Mouse (Mus musculus): Measurements from ENCODE around the gene Cyp2c69. TPM values are rescaled to one million over a fixed set of nuclear protein-coding genes. Genes with fewer than 3 reads are reported as not detected.
"Not testable (repeated sequence)": the region's sequence is repeated elsewhere in the genome, so short reads cannot be mapped to it uniquely, and the experiment has no call there.

Gene Cyp2c69
- 0.43 TPM in 1 of 2 replicates, not detected in the other for polyA plus RNA-seq (2012; rRNA removed)

GRCm38 (mm10) chr19:39886699-39887098, at the start of gene Cyp2c69:
Gene Cyp2c69, minus strand, starts transcription at chr19:39886799.
- DNase-seq; H3K27me3 ChIP-seq (ENCODE audit: control insufficient read depth, insufficient read depth, low read length): not testable (repeated sequence)
- 93% methylated on average over 3 of the region's 3 CpGs for WGBS

GRCm38 (mm10) chr19:39935396-39935795, 48.8 kb upstream of the Cyp2c69 start:
- Histone ChIP-seq H3K4me3 (ENCODE audit: control insufficient read depth, insufficient read depth, low read length) (no peak overlapping the region), H3K27ac (ENCODE audit: control insufficient read depth, insufficient read depth, low read length) (no peak overlapping the region), H3K4me1 (replicated peaks; ENCODE audit: control insufficient read depth, insufficient read depth, low read length) (no peaks in the 10 kb centered on the region), H3K36me3 (ENCODE audit: control insufficient read depth, insufficient read depth, low read length) (no peaks in the 10 kb centered on the region), H3K27me3 (ENCODE audit: control insufficient read depth, insufficient read depth, low read length) (no peaks in the 10 kb centered on the region)
- 91% methylated on average over 2 of the region's 2 CpGs for WGBS
- TF ChIP-seq POLR2A (IDR thresholded peaks at IDR 0.05; ENCODE audit: control insufficient read depth, extremely low read depth, insufficient read depth, low read length, poor library complexity): no peak
- no peak for TF ChIP-seq CTCF (IDR thresholded peaks at IDR 0.05; ENCODE audit: borderline replicate concordance, control insufficient read depth, extremely low read depth, insufficient read depth, low read length, poor library complexity)
- DNase-seq: no peak

More at GRCm38 (mm10) chr19:39886699-39887098, at the start of gene Cyp2c69:
- H3K36me3 ChIP-seq (ENCODE audit: control insufficient read depth, insufficient read depth, low read length); H3K4me1 ChIP-seq (replicated peaks; ENCODE audit: control insufficient read depth, insufficient read depth, low read length); H3K27ac ChIP-seq (ENCODE audit: control insufficient read depth, insufficient read depth, low read length); H3K4me3 ChIP-seq (ENCODE audit: control insufficient read depth, insufficient read depth, low read length): not testable (repeated sequence)

DNA sequence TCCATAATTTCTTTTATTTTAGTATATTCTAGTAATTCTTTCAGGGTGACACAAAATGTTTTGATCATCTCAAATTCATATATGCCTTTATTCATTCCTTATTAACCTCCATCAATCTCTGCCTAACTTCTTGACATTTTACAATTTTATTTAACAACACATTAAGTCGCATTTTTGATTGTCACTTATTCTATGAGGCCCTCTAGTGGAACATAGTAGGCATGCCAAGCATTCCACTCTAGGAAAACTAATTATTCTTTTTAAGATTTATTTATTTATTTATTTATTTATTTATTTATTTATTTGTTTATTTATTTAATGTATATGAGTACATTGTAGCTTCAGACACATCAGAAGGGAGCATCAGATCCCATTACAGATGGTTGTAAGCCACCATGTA, 43.4 kb upstream of the Cyp2c69 start:
- DNase-seq: no peak
- no peak overlapping the region for H3K4me3 ChIP-seq (ENCODE audit: control insufficient read depth, insufficient read depth, low read length)

DNA sequence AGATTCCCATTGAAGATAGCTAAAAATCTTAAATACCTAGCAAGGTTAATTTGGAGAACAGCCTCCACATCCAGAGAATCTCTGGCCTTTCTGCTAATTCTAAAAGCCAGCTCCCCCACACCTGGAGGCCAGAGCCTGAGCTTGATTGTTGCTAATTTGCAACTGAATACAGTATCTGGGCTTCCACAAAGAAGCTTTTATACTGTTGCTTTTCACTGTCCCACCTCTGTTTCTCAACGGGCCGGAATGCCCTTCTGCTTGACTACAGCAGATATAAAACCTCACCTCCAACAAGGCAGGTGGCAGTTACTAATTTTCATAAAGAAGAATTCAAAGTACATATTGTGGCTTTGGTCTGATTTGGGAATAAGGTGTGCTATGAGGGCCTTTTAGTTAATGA, 15.1 kb upstream of the Cyp2c69 start:
- Histone ChIP-seq H3K4me3 (ENCODE audit: control insufficient read depth, insufficient read depth, low read length) (no peak overlapping the region), H3K27ac (ENCODE audit: control insufficient read depth, insufficient read depth, low read length) (no peak overlapping the region), H3K27me3 (ENCODE audit: control insufficient read depth, insufficient read depth, low read length) (no peaks in the 10 kb centered on the region), H3K36me3 (ENCODE audit: control insufficient read depth, insufficient read depth, low read length) (no peaks in the 10 kb centered on the region), H3K4me1 (replicated peaks; ENCODE audit: control insufficient read depth, insufficient read depth, low read length) (no peaks in the 10 kb centered on the region)
- 90% methylated on average over 2 of the region's 2 CpGs for WGBS
- DNase-seq: no peak
- TF ChIP-seq POLR2A (IDR thresholded peaks at IDR 0.05; ENCODE audit: control insufficient read depth, extremely low read depth, insufficient read depth, low read length, poor library complexity) (no peak), CTCF (IDR thresholded peaks at IDR 0.05; ENCODE audit: borderline replicate concordance, control insufficient read depth, extremely low read depth, insufficient read depth, low read length, poor library complexity) (no peak)

More for the DNA sequence above, 43.4 kb upstream of the Cyp2c69 start:
- H3K36me3 ChIP-seq (ENCODE audit: control insufficient read depth, insufficient read depth, low read length): no peaks in the 10 kb centered on the region
- H3K4me1 ChIP-seq (replicated peaks; ENCODE audit: control insufficient read depth, insufficient read depth, low read length): no peaks in the 10 kb centered on the region
- H3K27ac ChIP-seq (ENCODE audit: control insufficient read depth, insufficient read depth, low read length): no peak overlapping the region
- TF ChIP-seq CTCF (IDR thresholded peaks at IDR 0.05; ENCODE audit: borderline replicate concordance, control insufficient read depth, extremely low read depth, insufficient read depth, low read length, poor library complexity) (no peak), POLR2A (IDR thresholded peaks at IDR 0.05; ENCODE audit: control insufficient read depth, extremely low read depth, insufficient read depth, low read length, poor library complexity) (no peak)
- no peaks in the 10 kb centered on the region for H3K27me3 ChIP-seq (ENCODE audit: control insufficient read depth, insufficient read depth, low read length)
- WGBS: 65% methylated on average over 1 of the region's 1 CpGs

DNA sequence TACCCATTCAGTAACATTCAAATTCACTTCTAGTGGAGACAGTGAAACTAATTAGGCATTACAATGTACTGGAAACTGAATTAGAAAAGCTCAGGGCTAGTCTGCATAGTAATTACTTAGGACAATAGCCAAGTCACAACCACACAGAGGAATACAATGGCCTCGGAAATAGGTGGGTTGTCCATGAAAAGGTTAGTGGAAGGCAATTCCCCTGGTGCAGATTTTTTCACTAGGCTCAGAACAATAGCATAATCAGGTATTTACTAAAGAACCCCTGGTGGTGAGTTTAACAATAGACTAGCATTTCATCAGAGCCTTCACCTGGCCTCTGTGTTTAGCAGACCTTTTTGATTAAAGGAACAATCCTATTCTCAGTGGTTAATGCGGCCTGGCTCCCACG, 3.5 kb upstream of the Cyp2c69 start:
- H3K27ac ChIP-seq (ENCODE audit: control insufficient read depth, insufficient read depth, low read length); H3K4me3 ChIP-seq (ENCODE audit: control insufficient read depth, insufficient read depth, low read length); DNase-seq; H3K36me3 ChIP-seq (ENCODE audit: control insufficient read depth, insufficient read depth, low read length); H3K27me3 ChIP-seq (ENCODE audit: control insufficient read depth, insufficient read depth, low read length); H3K4me1 ChIP-seq (replicated peaks; ENCODE audit: control insufficient read depth, insufficient read depth, low read length): not testable (repeated sequence)
- WGBS: 90% methylated on average over 3 of the region's 3 CpGs

DNA sequence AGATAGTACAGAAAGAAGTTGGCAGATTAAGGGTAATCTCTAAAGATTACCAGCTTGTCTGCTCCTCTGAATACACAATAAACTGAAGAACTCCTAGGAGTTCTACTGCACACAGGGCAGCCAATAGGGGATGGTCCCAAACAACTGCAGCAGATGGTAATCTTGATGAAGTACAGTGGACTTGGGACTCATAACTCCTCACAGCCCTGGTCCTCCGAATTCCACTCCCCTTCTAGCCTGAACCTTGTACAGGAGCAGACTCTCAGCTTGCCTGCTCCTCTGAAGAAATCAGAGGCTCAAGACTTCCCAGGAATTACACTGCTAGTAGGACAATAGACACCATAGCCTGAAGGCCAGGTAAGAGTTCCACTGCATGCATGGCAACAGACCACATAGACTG, 20.5 kb downstream of the Cyp2c69 start:
- WGBS: 77% methylated on average over 1 of the region's 1 CpGs

DNA sequence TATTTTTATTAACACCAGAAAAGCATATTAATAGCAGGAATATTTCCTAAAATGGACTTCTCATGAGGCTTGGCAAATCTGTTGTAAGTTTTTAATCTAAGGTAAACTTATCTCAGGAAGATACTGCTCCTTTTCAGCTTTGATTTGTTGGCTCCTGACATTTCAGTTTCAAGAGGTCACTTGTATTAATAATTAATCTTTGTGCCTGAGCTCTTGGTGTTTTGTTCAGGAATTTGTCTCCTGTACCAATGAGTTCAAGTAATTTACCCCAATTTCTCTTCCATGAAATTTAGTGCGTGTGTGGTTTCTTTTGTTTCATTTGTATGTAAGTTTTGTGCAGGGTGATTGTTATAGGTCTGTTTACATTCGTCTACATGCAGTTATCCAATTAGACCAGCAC, 65.7 kb downstream of the Cyp2c69 start:
- H3K27ac ChIP-seq (ENCODE audit: control insufficient read depth, insufficient read depth, low read length); H3K27me3 ChIP-seq (ENCODE audit: control insufficient read depth, insufficient read depth, low read length); DNase-seq; H3K4me3 ChIP-seq (ENCODE audit: control insufficient read depth, insufficient read depth, low read length); H3K4me1 ChIP-seq (replicated peaks; ENCODE audit: control insufficient read depth, insufficient read depth, low read length); H3K36me3 ChIP-seq (ENCODE audit: control insufficient read depth, insufficient read depth, low read length): not testable (repeated sequence)
- WGBS: 85% methylated on average over 2 of the region's 2 CpGs

More for the DNA sequence above, 20.5 kb downstream of the Cyp2c69 start:
- no peak for DNase-seq
- no peaks in the 10 kb centered on the region for H3K36me3 ChIP-seq (ENCODE audit: control insufficient read depth, insufficient read depth, low read length)
- no peak overlapping the region for H3K4me3 ChIP-seq (ENCODE audit: control insufficient read depth, insufficient read depth, low read length)
- H3K27ac ChIP-seq (ENCODE audit: control insufficient read depth, insufficient read depth, low read length): no peak overlapping the region
- TF ChIP-seq POLR2A (IDR thresholded peaks at IDR 0.05; ENCODE audit: control insufficient read depth, extremely low read depth, insufficient read depth, low read length, poor library complexity): no peak
- no peak for TF ChIP-seq CTCF (IDR thresholded peaks at IDR 0.05; ENCODE audit: borderline replicate concordance, control insufficient read depth, extremely low read depth, insufficient read depth, low read length, poor library complexity)
- no peaks in the 10 kb centered on the region for H3K4me1 ChIP-seq (replicated peaks; ENCODE audit: control insufficient read depth, insufficient read depth, low read length)
- no peaks in the 10 kb centered on the region for H3K27me3 ChIP-seq (ENCODE audit: control insufficient read depth, insufficient read depth, low read length)

- not testable (repeated sequence) for H3K27ac ChIP-seq (ENCODE audit: control insufficient read depth, insufficient read depth, low read length); DNase-seq; H3K4me1 ChIP-seq (replicated peaks; ENCODE audit: control insufficient read depth, insufficient read depth, low read length); H3K27me3 ChIP-seq (ENCODE audit: control insufficient read depth, insufficient read depth, low read length); H3K36me3 ChIP-seq (ENCODE audit: control insufficient read depth, insufficient read depth, low read length); H3K4me3 ChIP-seq (ENCODE audit: control insufficient read depth, insufficient read depth, low read length)
- WGBS: 90% methylated on average over 1 of the region's 1 CpGs
Observed at GRCm38 (mm10) chr19:39816400-39816799, 70.2 kb downstream of the Cyp2c69 start.

DNA sequence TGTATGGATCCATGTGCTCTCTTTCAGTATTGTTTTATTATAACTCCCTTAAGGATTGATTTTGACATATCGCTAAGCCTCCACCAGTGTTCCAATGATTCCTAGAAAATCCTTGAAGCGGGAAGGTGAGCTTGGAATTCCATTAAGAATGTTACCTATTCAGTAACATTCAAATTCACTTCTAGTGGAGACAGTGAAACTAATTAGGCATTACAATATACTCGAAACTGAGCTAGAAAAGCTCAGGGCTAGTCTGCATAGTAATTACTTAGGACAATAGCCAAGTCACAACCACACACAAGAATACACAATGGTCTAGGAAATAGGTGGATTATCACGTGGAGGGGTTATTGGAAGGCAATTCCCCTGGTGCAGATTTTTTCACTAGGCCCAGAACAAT, 70.6 kb downstream of the Cyp2c69 start:
- not testable (repeated sequence) for H3K4me3 ChIP-seq (ENCODE audit: control insufficient read depth, insufficient read depth, low read length); H3K4me1 ChIP-seq (replicated peaks; ENCODE audit: control insufficient read depth, insufficient read depth, low read length); H3K27me3 ChIP-seq (ENCODE audit: control insufficient read depth, insufficient read depth, low read length); H3K27ac ChIP-seq (ENCODE audit: control insufficient read depth, insufficient read depth, low read length); DNase-seq; H3K36me3 ChIP-seq (ENCODE audit: control insufficient read depth, insufficient read depth, low read length)
- WGBS: 80% methylated on average over 4 of the region's 4 CpGs

DNA sequence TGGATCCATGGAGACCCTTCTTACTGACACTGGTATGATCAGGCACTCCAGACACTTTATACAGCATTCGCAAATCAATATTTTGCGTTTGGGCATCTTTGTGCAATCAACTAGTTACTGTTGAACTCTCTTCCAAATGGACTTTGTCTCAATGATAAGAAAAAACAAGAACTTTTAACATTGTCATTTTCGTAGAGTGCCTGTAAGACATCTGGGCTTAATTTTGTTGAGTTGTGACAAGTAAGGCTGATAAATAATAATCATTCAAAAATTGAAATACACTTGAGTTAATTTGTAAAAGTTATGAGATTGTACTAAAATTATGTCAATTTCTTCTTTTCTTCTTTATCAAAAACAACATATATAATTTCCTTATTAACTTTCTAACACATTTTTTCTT, 73.9 kb downstream of the Cyp2c69 start, which contains the start of gene Cyp2c40:
Cyp2c40 (minus strand) TSS at position 101 of the 400 bp plus-strand sequence.
- not testable (repeated sequence) for H3K27me3 ChIP-seq (ENCODE audit: control insufficient read depth, insufficient read depth, low read length); DNase-seq; H3K4me3 ChIP-seq (ENCODE audit: control insufficient read depth, insufficient read depth, low read length); H3K4me1 ChIP-seq (replicated peaks; ENCODE audit: control insufficient read depth, insufficient read depth, low read length); H3K36me3 ChIP-seq (ENCODE audit: control insufficient read depth, insufficient read depth, low read length); H3K27ac ChIP-seq (ENCODE audit: control insufficient read depth, insufficient read depth, low read length)
- WGBS: 87% methylated on average over 3 of the region's 3 CpGs

All from thymus, adult 2 months (tissue).